Mouse (Mus musculus) testis, adult 10 weeks (tissue): ENCODE results near the gene Gm29866. TPM values are rescaled to one million over a fixed set of nuclear protein-coding genes. Genes with fewer than 3 reads are reported as not detected.

ENCODE experiments used
- polyA plus RNA-seq: library from polyadenylated mRNA; stranded (reverse); fragments of 350-450 nt; fragmentation: Illumina TruSeq; extraction: RNeasy Lipid Tissue Mini Kit (QIAGEN cat#74804); gene quantifications from one replicate; pipeline ENCODE4 v1.2.3, GENCODE M21; 2014; ENCODE audit warnings: low read depth, low replicate concordance

The Gm29866 gene
- polyA plus RNA-seq = 4.5 TPM

DNA sequence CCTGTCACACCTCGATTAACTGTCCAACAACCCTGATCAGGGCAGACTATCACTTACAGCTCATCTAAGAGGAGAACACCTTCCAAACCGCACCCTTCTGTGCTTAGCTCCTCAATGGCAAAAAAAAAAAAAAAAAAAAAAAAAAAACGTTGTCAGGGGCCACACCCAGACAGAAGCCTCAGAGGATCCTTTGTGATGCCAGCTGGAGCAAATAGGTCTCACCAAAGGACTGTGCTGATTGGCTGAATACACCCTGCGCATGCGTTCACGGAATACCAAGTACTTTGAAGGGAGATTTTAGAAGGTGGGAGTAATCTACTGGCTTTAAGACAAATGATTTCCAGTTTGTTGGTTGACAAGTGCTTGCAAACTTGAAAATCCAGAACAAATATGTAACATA lies at the start of gene Gm29866:
Gene Gm29866 (minus strand): TSS at position 101 of the 400 bp plus-strand sequence.

Other genes with a start within 250 kb of the Gm29866 start
- not detected for gene Gm20909, start 170.9 kb upstream of the Gm29866 start, polyA plus RNA-seq
- 8.5 TPM for gene Gm20865, start 247.9 kb upstream of the Gm29866 start, polyA plus RNA-seq